Mouse (Mus musculus) heart, postnatal 0 days (tissue): ENCODE measurements around the gene Btbd3.

Experiments
- CTCF ChIP-seq: IDR thresholded peaks from 2 replicates; pipeline ENCODE4 v1.5.1; 2016; ENCODE audit warnings: antibody characterized with exemption, control low read depth, low read depth
- EP300 ChIP-seq: IDR thresholded peaks from 2 replicates; pipeline ENCODE4 v1.6.1; 2016; ENCODE audit warnings: antibody characterized with exemption, low read depth

- TF ChIP-seq EP300 (no peak), CTCF (no peak)
Measured at GRCm38 (mm10) chr2:138555106-138555862, 298.9 kb downstream of the Btbd3 start.
